Mouse (Mus musculus) forebrain, embryonic 15.5 days (tissue): ENCODE measurements around the gene Gas6. TPM values are rescaled to one million over a fixed set of nuclear protein-coding genes. Genes with fewer than 3 reads are reported as not detected.

Experiments
- ATAC-seq: fragments of 200-750 bp; cut with Nextera tagmentation; replicated peaks from 2 replicates; pipeline ENCODE4 v1.8.0; 2017; ENCODE audit warnings: mild to moderate bottlenecking, moderate TSS enrichment, moderate library complexity
- H3K27ac ChIP-seq: fragments of 300-500 bp; sonication (generic); replicated peaks from 2 replicates; pipeline ENCODE4 v1.5.1; 2015; ENCODE audit warnings: mild to moderate bottlenecking, inconsistent platforms
- H3K27me3 ChIP-seq: fragments of 300-500 bp; sonication (generic); 2 replicates; pipeline ENCODE4 v1.6.1; 2015; ENCODE audit warnings: inconsistent platforms
- H3K36me3 ChIP-seq: fragments of 300-500 bp; sonication (generic); 2 replicates; pipeline ENCODE4 v1.6.1; 2015; ENCODE audit warnings: mild to moderate bottlenecking, inconsistent platforms
- H3K4me1 ChIP-seq: fragments of 300-500 bp; sonication (generic); 2 replicates; pipeline ENCODE4 v1.6.1; 2015; ENCODE audit warnings: inconsistent platforms
- H3K4me2 ChIP-seq: fragments of 300-500 bp; sonication (generic); replicated peaks from 2 replicates; pipeline ENCODE4 v1.6.1; 2015; ENCODE audit warnings: mild to moderate bottlenecking, inconsistent platforms
- H3K4me3 ChIP-seq: fragments of 300-500 bp; sonication (generic); 2 replicates; pipeline ENCODE4 v1.5.1; 2015; ENCODE audit warnings: mild to moderate bottlenecking, inconsistent platforms
- H3K9ac ChIP-seq: fragments of 300-500 bp; sonication (generic); replicated peaks from 2 replicates; pipeline ENCODE4 v1.6.1; 2015; ENCODE audit warnings: mild to moderate bottlenecking, inconsistent platforms
- H3K9me3 ChIP-seq: fragments of 300-500 bp; sonication (generic); 2 replicates; pipeline ENCODE4 v1.6.1; 2016; ENCODE audit warnings: inconsistent platforms
- WGBS: fragments of 180-500 bp; shearing (Covaris S2); methylation state at CpG from one replicate; pipeline ENCODE4 v1.1.7; 2015; ENCODE audit warnings: mixed read lengths; 5-methylcytosine and 5-hydroxymethylcytosine counted together
- polyA plus RNA-seq: library from polyadenylated mRNA; unstranded; fragments of >200 nt; fragmentation: Nextera tagmentation; extraction: Ambion mirVana; gene quantifications from 2 replicates; pipeline ENCODE4 v1.2.1, GENCODE M21; 2015

Gas6 gene
- polyA plus RNA-seq, 1 experiment from 2014 or later: 23.3 TPM

- Histone ChIP-seq H3K9ac (no peak overlapping the region), H3K4me2 (no peak overlapping the region), H3K36me3 (no peaks in the 10 kb centered on the region), H3K9me3 (no peaks in the 10 kb centered on the region), H3K27me3 (no peaks in the 10 kb centered on the region), H3K4me3 (no peak overlapping the region), H3K27ac (no peak overlapping the region), H3K4me1 (no peaks in the 10 kb centered on the region)
- 66% methylated on average over 6 of the region's 6 CpGs for WGBS
- ATAC-seq: no peak
Observed at GRCm38 (mm10) chr8:13520349-13520748, 26.1 kb upstream of the Gas6 start.

GRCm38 (mm10) chr8:13519503-13519902 is 25.2 kb upstream of the Gas6 start:
- Histone ChIP-seq H3K4me2 (no peak overlapping the region), H3K36me3 (no peaks in the 10 kb centered on the region), H3K9ac (no peak overlapping the region), H3K4me3 (no peak overlapping the region), H3K27me3 (no peaks in the 10 kb centered on the region), H3K27ac (no peak overlapping the region), H3K9me3 (no peaks in the 10 kb centered on the region), H3K4me1 (no peaks in the 10 kb centered on the region)
- ATAC-seq: no peak
- 83% methylated on average over 9 of the region's 9 CpGs for WGBS

DNA sequence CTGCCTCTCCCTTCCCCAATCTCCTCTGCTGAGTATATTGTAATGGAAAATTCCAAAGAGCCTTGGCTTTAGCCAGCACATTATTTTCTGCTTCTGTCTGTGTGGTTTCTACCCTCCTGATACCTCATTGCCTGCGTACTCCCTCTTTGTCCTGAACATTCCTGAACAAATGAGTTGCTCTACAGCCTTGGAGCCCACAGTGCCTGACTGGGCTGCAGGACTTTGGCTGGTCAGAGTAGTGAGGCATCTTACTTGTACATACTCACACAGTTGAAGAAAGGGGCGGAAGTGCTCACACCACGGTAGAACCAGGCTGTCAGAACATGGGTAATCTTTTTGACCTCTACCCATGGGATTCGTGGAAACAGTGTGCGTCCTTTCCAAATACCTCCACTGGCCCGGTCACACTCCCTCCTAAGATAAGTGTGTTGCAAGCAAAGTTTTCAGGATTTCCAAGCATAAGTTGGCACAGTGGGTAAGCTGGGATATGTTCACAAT is 23.0 kb upstream of the Gas6 start:
- ATAC-seq: no peak
- no peaks in the 10 kb centered on the region for H3K27me3 ChIP-seq

GRCm38 (mm10) chr8:13516728-13517127 is 22.4 kb upstream of the Gas6 start:
- Histone ChIP-seq H3K4me1 (no peaks in the 10 kb centered on the region), H3K4me2 (no peak overlapping the region), H3K36me3 (no peaks in the 10 kb centered on the region), H3K27ac (no peak overlapping the region), H3K27me3 (no peaks in the 10 kb centered on the region), H3K4me3 (no peak overlapping the region), H3K9me3 (no peaks in the 10 kb centered on the region), H3K9ac (no peak overlapping the region)
- ATAC-seq: no peak
- WGBS: 81% methylated on average over 5 of the region's 5 CpGs

More for the DNA sequence above, 23.0 kb upstream of the Gas6 start:
- Histone ChIP-seq H3K4me1 (no peaks in the 10 kb centered on the region), H3K36me3 (no peaks in the 10 kb centered on the region), H3K4me2 (no peak overlapping the region), H3K9ac (no peak overlapping the region), H3K27ac (no peak overlapping the region), H3K4me3 (no peak overlapping the region), H3K9me3 (no peaks in the 10 kb centered on the region)
- WGBS: 89% methylated on average over 6 of the region's 6 CpGs

- Histone ChIP-seq H3K36me3 (no peaks in the 10 kb centered on the region), H3K27ac (no peak overlapping the region)
Observed at GRCm38 (mm10) chr8:13516011-13516442, 21.7 kb upstream of the Gas6 start.

DNA sequence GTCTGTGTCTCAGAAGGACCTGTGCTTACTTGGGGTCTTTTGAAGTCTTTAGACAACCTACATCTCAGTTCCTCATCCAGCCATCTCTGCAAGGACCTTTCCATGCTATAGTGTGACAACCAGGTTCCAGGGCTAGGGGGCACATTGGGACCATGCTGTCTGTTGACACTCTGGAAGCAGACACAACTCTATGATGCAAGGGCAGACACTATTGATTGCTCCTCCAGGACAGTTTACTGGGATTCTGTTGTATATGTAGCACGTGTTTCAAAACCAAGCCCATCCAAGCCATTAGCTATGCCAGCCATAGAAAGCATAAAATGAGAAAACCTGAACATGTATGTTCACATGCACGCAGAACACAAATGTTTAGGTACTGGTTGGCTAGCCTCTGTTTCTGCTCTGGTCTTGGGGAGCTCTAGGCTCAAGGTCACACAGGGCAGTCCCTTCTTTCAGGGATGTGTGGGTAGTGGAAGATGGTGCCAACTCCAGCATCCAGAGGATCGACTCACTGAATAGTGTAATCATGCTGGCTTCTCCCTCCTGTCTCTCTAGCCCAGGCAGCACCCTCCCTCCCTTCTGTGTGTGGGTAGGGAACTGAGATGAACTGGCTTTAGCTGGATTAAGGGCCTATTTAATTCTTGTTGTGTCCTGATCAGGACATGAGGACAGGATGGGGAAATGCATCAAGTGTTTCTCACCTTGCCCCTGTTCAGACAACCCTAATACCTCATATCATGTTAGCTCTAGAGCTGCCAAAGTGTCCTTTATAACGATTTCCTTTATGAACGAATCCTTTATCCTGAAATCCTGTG is 19.5 kb upstream of the Gas6 start:
- no peak for ATAC-seq
- Histone ChIP-seq H3K27ac (no peak overlapping the region), H3K4me2 (no peak overlapping the region), H3K9me3 (no peaks in the 10 kb centered on the region), H3K36me3 (no peaks in the 10 kb centered on the region), H3K4me3 (no peak overlapping the region), H3K27me3 (no peaks in the 10 kb centered on the region), H3K4me1 (no peaks in the 10 kb centered on the region), H3K9ac (no peak overlapping the region)
- 70% methylated on average over 5 of the region's 5 CpGs for WGBS

More at GRCm38 (mm10) chr8:13516011-13516442, 21.7 kb upstream of the Gas6 start:
- Histone ChIP-seq H3K4me3 (no peak overlapping the region), H3K4me2 (no peak overlapping the region), H3K9ac (no peak overlapping the region), H3K9me3 (no peaks in the 10 kb centered on the region), H3K4me1 (no peaks in the 10 kb centered on the region), H3K27me3 (no peaks in the 10 kb centered on the region)
- ATAC-seq: no peak
- WGBS: 53% methylated on average over 7 of the region's 7 CpGs

GRCm38 (mm10) chr8:13512677-13513076 is 18.4 kb upstream of the Gas6 start:
- no peaks in the 10 kb centered on the region for H3K4me1 ChIP-seq
- no peaks in the 10 kb centered on the region for H3K27me3 ChIP-seq
- H3K9me3 ChIP-seq: no peaks in the 10 kb centered on the region
- no peak overlapping the region for H3K9ac ChIP-seq
- H3K36me3 ChIP-seq: no peaks in the 10 kb centered on the region
- no peak overlapping the region for H3K4me3 ChIP-seq
- no peak overlapping the region for H3K27ac ChIP-seq
- WGBS: 66% methylated on average over 6 of the region's 6 CpGs
- ATAC-seq: no peak
- H3K4me2 ChIP-seq: no peak overlapping the region

DNA sequence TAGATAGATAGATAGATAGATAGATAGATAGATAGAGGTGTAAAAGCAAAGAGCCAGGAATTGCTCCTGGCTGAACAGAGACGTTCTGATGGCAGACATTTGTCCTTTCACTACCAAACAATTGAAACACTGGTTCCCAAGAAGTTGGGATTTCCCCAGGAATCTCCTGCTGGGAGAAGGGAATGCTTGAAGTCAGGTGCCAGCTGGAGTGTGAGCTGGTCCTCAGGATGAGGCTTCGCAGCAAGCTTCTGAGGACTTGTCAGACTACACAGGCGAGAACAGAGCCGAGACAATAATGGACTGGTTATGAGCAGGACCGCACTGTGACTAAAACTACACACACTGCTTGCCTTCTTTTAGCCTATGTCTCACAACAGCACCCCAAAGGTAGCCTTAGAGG is 17.7 kb upstream of the Gas6 start:
- Histone ChIP-seq H3K4me1 (no peaks in the 10 kb centered on the region), H3K36me3 (no peaks in the 10 kb centered on the region), H3K27ac (no peak overlapping the region), H3K4me3 (no peak overlapping the region), H3K27me3 (no peaks in the 10 kb centered on the region), H3K9me3 (no peaks in the 10 kb centered on the region), H3K9ac (no peak overlapping the region), H3K4me2 (no peak overlapping the region)
- no peak for ATAC-seq
- 74% methylated on average over 5 of the region's 5 CpGs for WGBS

DNA sequence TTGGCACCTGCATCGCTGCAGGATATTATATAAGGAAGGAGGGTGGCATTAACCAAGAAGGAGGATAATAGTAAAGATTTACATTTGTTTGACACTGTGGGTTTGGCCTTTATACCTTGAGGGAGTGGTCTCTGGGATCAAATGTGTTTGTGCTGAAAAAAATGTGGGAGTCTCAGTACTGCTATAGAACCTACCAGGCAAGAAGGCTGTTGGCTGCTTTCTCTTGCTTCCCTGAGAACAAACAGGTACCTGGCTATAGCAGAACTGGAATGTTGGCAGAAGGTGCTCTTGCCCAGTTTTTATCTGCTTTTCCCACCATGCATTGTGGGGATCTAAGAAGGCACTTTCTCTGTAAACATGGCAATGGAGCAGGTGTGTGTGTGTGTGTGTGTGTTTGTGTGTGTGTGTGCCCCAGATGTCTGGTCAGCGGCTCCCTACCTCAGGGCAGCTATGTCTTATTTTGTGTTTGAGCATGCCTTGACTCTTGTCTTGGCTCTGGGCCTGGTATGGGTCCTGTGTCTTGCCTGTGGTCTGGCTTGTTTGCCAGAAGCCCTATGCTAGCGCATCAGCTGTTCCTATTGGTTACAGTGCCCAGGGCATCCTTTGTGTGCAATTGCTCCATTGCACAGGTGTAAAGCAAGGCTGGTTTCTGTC is 13.1 kb upstream of the Gas6 start:
- H3K4me1 ChIP-seq: no peaks in the 10 kb centered on the region
- WGBS: 93% methylated on average over 3 of the region's 3 CpGs
- no peak overlapping the region for H3K4me3 ChIP-seq
- H3K27me3 ChIP-seq: no peaks in the 10 kb centered on the region
- no peaks in the 10 kb centered on the region for H3K9me3 ChIP-seq
- no peak overlapping the region for H3K27ac ChIP-seq
- no peak overlapping the region for H3K4me2 ChIP-seq
- H3K36me3 ChIP-seq: no peaks in the 10 kb centered on the region
- no peak overlapping the region for H3K9ac ChIP-seq
- ATAC-seq: no peak

GRCm38 (mm10) chr8:13506849-13507248 is 12.6 kb upstream of the Gas6 start:
- Histone ChIP-seq H3K4me3 (no peak overlapping the region), H3K27me3 (no peaks in the 10 kb centered on the region), H3K9me3 (no peaks in the 10 kb centered on the region), H3K27ac (no peak overlapping the region), H3K9ac (no peak overlapping the region), H3K36me3 (no peaks in the 10 kb centered on the region), H3K4me1 (no peaks in the 10 kb centered on the region), H3K4me2 (no peak overlapping the region)
- WGBS: 45% methylated on average over 4 of the region's 4 CpGs
- no peak for ATAC-seq

DNA sequence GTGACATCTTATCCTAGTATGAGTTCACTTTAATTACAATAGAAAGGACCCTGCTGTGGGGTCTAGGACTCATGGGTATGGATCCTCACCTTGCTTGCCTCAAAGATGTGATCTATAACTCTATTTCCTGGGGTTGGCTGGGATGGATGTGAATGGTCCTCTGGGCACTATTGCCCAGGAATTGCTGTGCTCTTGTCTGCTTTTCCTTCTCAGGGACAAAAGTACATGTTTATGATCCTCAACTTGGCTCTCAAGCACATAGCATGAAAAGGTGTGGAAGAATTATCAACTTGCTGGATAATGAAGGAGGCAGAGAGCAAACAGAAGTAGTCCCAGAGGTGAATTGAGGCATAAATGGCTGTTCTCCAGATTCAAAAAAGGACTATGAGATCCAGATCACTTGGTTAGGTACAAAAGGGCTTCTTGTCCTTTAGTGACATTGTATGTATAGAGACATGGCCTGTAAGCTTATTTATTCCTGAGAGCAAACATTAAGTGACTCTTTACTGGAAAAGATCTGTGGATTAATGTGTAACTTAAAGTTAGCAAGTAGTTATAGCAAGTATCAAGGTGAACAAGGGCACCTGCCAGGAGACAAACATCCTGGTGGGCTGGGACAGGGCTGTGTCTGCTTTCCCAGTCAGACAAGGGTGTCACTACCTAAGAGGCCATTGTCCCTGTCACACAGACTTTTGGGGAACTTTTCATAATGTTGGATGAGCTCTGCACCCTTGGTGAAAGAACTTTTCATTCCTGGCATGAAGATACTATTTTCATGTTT is 10.8 kb upstream of the Gas6 start:
- H3K9ac ChIP-seq: no peak overlapping the region
- no peak overlapping the region for H3K4me3 ChIP-seq
- H3K9me3 ChIP-seq: no peaks in the 10 kb centered on the region
- no peaks in the 10 kb centered on the region for H3K36me3 ChIP-seq
- ATAC-seq: no peak
- no peak overlapping the region for H3K27ac ChIP-seq
- no peak overlapping the region for H3K4me2 ChIP-seq
- H3K4me1 ChIP-seq: no peaks in the 10 kb centered on the region
- H3K27me3 ChIP-seq: no peaks in the 10 kb centered on the region
